Mouse (Mus musculus): ENCODE data around the gene Slc25a22. TPM values are rescaled to one million over a fixed set of nuclear protein-coding genes. Genes with fewer than 3 reads are reported as not detected.
"Not testable (repeated sequence)": the region's sequence is repeated elsewhere in the genome, so short reads cannot be mapped to it uniquely, and the experiment has no call there.

The Slc25a22 gene
- total RNA-seq, 2 experiments from 2014 or later, result 253 to 262 TPM

- H3K27ac ChIP-seq, result peak overlapping the region; percentile 76
- intact Hi-C loops (cut with DNase I), result no loop called here
- DNase-seq (ENCODE audit: extremely low spot score in 1 of 2, low spot score in 2 of 2), result no peak
- no peak for TF ChIP-seq CTCF (IDR thresholded peaks at IDR 0.05)
- H3K4me3 ChIP-seq, result peak overlapping the region; percentile 88
Observed at GRCm38 (mm10) chr7:141455610-141456314, 18.1 kb upstream of the Slc25a22 start.

GRCm38 (mm10) chr7:141454967-141455551, 17.4 kb upstream of the Slc25a22 start, which contains the start of gene Pnpla2:
Pnpla2 (plus strand) TSS chr7:141455198.
- DNase-seq (ENCODE audit: extremely low spot score in 1 of 2, low spot score in 2 of 2), result peak; percentile 88 to 91
- Histone ChIP-seq H3K4me3 (peak within 1 kb of the TSS; percentile 88), H3K27ac (peak within 1 kb of the TSS; percentile 76)
- peak; percentile 13 for TF ChIP-seq CTCF (IDR thresholded peaks at IDR 0.05)
- intact Hi-C loops (cut with DNase I), result no loop called here

DNA sequence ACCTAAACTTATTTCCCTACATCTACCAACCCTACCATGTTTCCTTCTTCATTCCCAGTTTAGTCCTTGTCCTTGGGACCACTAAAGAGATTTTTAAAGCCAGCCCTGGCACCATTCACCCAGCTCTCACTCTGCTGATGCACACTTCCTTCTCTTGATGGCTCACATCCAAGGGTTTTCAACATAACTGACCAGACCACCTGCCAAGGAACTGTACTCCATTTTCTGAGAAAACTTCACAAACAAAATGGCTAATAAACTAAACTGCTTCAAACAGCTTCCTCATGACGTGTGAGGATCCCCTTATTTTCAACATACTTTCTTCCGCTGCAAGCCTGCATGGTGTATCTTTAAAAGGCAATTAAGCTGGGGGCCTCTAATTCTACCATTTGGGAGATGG, 15.9 kb upstream of the Slc25a22 start:
- intact Hi-C loops (cut with DNase I), result no loop called here
- TF ChIP-seq CTCF (IDR thresholded peaks at IDR 0.05), result no peak
- no peak for DNase-seq (ENCODE audit: extremely low spot score in 1 of 2, low spot score in 2 of 2)
- Histone ChIP-seq H3K27ac (no peak overlapping the region), H3K4me3 (no peak overlapping the region)

- intact Hi-C loops (cut with DNase I), result no loop called here
- no peak for DNase-seq (ENCODE audit: extremely low spot score in 1 of 2, low spot score in 2 of 2)
- H3K27ac ChIP-seq, result no peak overlapping the region
- H3K4me3 ChIP-seq, result no peak overlapping the region
- no peak for TF ChIP-seq CTCF (IDR thresholded peaks at IDR 0.05)
Observed at GRCm38 (mm10) chr7:141451928-141452327, 14.2 kb upstream of the Slc25a22 start.

DNA sequence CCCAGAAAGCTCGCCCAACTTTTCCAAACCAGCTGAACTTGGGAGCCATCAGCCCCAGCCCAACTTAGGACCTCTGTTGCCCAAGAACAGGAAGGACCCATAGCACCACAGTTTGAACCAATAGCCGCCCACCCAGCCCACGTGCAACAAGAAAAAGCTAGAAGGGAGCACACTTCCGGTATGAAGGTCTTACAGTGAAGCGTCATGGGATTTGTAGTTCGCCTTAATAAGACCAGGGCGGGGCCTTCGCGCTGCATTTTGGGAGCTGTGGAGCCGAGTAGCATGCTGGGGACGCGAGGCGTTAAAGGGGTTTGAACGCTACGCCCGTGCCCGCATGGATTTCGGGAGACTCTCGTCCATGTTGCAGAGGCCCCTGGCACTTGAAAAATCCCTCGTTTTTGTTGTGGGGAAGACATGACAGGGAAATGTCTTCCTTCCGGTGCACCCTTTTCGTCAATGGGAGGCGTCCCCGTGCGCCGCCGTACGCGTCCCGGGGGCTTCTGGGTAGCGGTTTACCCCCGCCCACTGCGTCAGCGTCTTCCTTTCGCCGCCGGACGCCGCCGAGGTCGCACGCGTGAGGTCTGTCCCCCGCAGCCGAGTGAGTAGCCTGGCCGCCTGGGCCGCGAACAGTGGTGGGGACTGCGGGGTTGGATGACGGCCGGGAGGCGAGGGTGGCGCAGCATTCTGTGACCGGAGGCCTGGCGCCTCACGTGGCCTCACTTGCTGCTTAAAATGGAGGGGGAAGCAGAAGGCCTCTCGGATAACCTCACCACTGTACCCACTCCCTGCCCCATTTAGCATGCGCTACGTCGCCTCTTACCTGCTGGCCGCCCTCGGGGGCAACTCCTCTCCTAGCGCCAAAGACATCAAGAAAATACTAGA, 9.7 kb upstream of the Slc25a22 start, which contains the start of gene Rplp2:
Gene Rplp2 (plus strand): TSS at position 261 of the 882 bp plus-strand sequence.
- Histone ChIP-seq H3K27ac (peak within 1 kb of the TSS; percentile 99), H3K4me3 (peak within 1 kb of the TSS; percentile 91)
- peak; percentile 95 to 96 for DNase-seq (ENCODE audit: extremely low spot score in 1 of 2, low spot score in 2 of 2)
- intact Hi-C loops (cut with DNase I), result no loop called here
- no peak for TF ChIP-seq CTCF (IDR thresholded peaks at IDR 0.05)

GRCm38 (mm10) chr7:141446374-141446773, 8.7 kb upstream of the Slc25a22 start:
- H3K4me3 ChIP-seq, result peak overlapping the region; percentile 91; the same call in 1 of the 2 replicates
- DNase-seq (ENCODE audit: extremely low spot score in 1 of 2, low spot score in 2 of 2); H3K27ac ChIP-seq; intact Hi-C loops (cut with DNase I): not testable (repeated sequence)

- intact Hi-C loops (cut with DNase I), result no loop called here
- no peak for DNase-seq (ENCODE audit: extremely low spot score in 1 of 2, low spot score in 2 of 2)
- H3K4me3 ChIP-seq, result peak within 1 kb of the TSS; percentile 39
- H3K27ac ChIP-seq, result no peak within 1 kb of the TSS
- TF ChIP-seq CTCF (IDR thresholded peaks at IDR 0.05), result no peak
Observed at GRCm38 (mm10) chr7:141443828-141444237, 6.1 kb upstream of the Slc25a22 start, which contains the start of gene Pidd1. Pidd1 (minus strand) TSS chr7:141444025.

- H3K4me3 ChIP-seq, result peak overlapping the region; percentile 39
- TF ChIP-seq CTCF (IDR thresholded peaks at IDR 0.05), result no peak; the same call in 1 of the 2 replicates
- no peak overlapping the region for H3K27ac ChIP-seq
- DNase-seq (ENCODE audit: extremely low spot score in 1 of 2, low spot score in 2 of 2), result no peak
- intact Hi-C loops (cut with DNase I), result no loop called here
Observed at GRCm38 (mm10) chr7:141443081-141443821, 5.6 kb upstream of the Slc25a22 start.

GRCm38 (mm10) chr7:141442199-141442598, 4.5 kb upstream of the Slc25a22 start:
- TF ChIP-seq CTCF (IDR thresholded peaks at IDR 0.05), result no peak
- intact Hi-C loops (cut with DNase I), result no loop called here
- Histone ChIP-seq H3K27ac (no peak overlapping the region), H3K4me3 (no peak overlapping the region)
- DNase-seq (ENCODE audit: extremely low spot score in 1 of 2, low spot score in 2 of 2), result no peak

GRCm38 (mm10) chr7:141441460-141441859, 3.8 kb upstream of the Slc25a22 start:
- Histone ChIP-seq H3K4me3 (no peak overlapping the region), H3K27ac (no peak overlapping the region)
- DNase-seq (ENCODE audit: extremely low spot score in 1 of 2, low spot score in 2 of 2), result no peak
- no peak for TF ChIP-seq CTCF (IDR thresholded peaks at IDR 0.05)
- intact Hi-C loops (cut with DNase I), result no loop called here

- Histone ChIP-seq H3K27ac (no peak overlapping the region), H3K4me3 (no peak overlapping the region)
- DNase-seq (ENCODE audit: extremely low spot score in 1 of 2, low spot score in 2 of 2), result no peak
- TF ChIP-seq CTCF (IDR thresholded peaks at IDR 0.05), result peak; percentile 74
- intact Hi-C loops (cut with DNase I), result no loop called here
Observed at GRCm38 (mm10) chr7:141440613-141441012, 2.9 kb upstream of the Slc25a22 start.

Measured in left cerebral cortex, adult 2 months (tissue).